Mouse (Mus musculus) mouse embryonic stem cell (cell line): ENCODE data around the gene Sec31a.

Source experiments
- in situ Hi-C, 2 experiments: fragments of 300-500 bp; cut with MboI; formaldehyde crosslinking; loops; 1 replicate in 1 of 2; 3 replicates in 1 of 2; pipeline ENCODE4 v1.14.3; 2019 to 2020; ENCODE audit warnings: low sequenced_read_pairs in 2 of 2, low pct_unique_long_range_greater_than_20kb in 1 of 2, mixed read lengths in 1 of 2; ENCODE audit not compliant: unreplicated experiment in 1 of 2

The Sec31a gene

DNA sequence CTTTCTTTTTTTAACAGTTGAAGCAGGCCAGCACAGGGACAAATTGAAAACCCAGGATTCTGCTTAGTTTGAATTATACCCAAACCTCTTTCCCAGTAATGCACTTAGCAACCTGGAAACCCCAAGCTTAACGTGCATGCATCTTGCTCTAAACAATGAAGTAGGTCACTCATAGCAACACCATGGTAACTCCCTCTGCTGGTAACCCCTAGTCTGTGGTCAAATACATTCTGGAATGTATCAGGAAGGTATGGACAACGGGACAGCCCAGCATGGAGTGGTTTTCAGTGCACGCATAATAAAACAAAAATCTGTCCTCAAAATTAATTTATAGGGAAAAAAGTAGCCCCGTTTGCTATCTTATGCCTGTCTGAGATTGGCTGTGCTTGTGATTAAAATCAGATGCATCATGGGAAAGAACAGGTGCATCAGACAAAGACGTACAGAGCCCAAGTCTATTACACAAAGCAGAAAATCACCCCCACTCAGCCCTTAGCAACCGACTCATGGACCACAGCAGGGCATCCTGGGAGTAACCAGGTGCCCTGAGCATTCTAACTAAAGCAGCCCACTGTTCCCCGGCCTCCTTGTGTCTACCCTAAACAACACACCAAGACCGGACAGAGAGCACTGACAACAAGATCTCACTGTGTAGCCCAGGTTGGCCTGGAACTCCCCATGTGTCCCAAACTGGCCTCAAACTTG, 83.6 kb downstream of the Sec31a start:
- in situ Hi-C loops, result no loop called here

DNA sequence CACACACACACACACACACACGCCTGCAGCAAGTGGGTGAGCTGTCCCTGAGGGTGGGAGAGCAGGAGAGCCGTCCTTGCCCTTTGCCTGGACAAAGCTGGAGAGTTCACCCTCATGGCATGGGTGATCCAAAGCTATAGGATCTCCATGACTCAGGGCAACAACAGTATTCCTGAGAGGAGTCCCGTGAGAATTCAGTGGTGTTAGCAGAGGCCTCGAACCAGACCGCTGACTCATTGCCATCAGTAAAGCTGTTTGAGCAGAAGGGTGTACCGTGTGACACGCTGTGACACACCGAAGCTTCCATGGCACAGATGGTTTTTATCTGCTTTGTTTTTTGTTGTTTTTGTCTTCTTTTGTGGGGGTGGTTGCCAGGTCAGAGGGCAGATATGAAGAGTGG, 84.4 kb downstream of the Sec31a start:
- in situ Hi-C loops, result no loop called here

DNA sequence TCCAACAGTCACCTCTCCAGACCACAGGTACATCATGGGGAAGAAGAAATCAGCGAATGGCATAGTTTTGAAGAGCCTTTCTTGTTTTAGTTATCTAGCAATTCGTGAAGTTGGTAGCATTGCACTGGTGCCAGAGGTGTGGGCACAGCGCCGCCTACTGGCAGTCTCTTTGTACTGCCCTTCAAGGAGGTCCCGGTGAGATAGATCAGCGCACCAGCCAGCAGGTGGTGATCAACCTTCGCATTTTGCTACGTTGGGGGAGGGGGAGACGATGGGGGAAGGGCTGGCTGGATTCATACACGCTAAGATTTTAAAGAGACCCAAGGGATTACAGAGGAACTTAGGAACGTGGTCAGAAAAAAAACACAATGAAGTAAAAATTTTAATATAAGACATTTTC, 94.0 kb downstream of the Sec31a start:
- in situ Hi-C loops, result loop anchor here in 1 of 2 experiments (10.0 to 25.0 kb wide), 2 partner anchors 237 to 385 kb away; no protein-coding TSS in a partner anchor

DNA sequence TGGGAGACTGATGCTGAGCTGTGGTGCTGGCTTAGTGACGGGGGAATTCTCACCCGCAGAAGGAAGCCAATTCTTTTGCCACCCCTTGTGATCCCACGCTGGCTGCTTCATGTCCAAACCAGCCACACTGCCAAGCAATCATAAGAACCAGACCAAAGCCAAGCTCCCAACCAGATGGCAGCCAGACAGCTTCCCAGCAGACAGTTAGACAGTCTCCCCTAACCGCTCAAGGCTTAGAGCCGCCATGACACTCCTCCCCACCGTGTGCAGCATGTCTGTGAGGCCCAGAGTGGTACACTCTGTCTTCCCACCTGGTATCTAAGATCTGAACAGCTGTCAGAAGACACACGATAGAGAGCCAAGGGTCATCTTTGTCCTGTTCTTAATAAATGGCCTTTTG, 98.2 kb downstream of the Sec31a start:
- in situ Hi-C loops, result loop anchor here in 1 of 2 experiments (25.0 kb wide), 1 partner anchor 381 kb away; no protein-coding TSS in a partner anchor

DNA sequence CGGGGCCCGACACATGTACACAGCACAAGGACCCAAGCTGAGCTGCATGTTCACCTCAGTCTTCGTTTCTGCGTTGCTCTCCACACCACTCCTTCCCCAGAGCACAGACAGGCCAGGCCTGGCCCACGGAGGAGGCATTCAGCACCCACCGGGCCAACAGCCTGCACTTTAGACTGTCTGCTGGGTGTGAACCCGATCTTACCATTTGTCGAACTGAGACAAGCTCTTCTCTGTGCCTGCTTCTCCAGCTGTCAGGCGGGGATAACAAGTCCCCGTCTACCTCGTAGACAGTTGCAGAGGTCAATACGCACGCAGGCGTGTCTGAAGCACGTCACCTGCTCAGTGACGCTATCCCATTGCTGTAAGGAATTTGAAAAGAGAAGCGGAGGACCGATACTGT, 99.0 kb downstream of the Sec31a start:
- in situ Hi-C loops, result loop anchor here in 1 of 2 experiments (25.0 kb wide), 1 partner anchor 380 kb away; no protein-coding TSS in a partner anchor

DNA sequence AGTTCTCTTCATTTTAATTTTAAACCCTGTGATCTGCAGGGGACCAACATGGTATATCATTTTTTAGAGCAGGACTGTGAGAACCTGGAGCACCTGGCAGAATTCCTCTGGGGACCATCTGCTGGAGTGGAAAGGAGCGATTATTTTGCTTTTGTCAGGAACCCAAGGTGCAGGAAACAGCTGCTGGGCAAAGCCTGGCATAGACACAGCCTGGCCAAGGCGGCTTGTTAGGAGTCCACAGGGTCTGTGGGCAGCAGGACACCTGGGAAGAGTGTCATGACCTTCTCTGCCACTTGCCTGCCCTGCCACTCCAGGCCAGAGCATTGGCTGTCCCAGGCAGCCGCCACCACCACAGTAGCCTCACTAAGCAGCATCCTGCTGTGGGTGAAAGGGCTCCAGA, 100.4 kb downstream of the Sec31a start:
- in situ Hi-C loops, result loop anchor here in 1 of 2 experiments (25.0 kb wide), 1 partner anchor 378 kb away; no protein-coding TSS in a partner anchor

DNA sequence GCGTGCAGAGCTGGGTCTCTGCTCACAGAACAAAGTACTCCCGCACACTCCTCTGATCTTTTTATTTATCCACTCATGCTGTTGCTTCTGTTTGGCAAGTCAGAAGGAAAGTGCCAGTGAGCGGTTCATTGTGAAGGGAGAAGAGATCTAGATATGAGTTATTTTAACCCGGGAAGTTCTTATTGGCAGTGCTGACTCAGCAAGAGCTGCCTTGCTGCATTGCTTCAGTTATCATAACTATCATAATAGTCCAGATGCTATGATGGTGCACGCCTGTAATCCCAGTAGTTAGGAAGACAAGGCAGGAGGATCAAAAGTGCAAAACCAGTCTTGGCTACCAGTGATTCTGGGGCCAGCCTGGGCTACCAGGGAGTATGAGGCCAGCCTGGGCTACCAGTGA, 103.6 kb downstream of the Sec31a start:
- in situ Hi-C loops, result loop anchor here in 1 of 2 experiments (25.0 kb wide), 1 partner anchor 375 kb away; no protein-coding TSS in a partner anchor
